Mouse (Mus musculus): ENCODE measurements around the gene Rnf126.

Gene Rnf126

DNA sequence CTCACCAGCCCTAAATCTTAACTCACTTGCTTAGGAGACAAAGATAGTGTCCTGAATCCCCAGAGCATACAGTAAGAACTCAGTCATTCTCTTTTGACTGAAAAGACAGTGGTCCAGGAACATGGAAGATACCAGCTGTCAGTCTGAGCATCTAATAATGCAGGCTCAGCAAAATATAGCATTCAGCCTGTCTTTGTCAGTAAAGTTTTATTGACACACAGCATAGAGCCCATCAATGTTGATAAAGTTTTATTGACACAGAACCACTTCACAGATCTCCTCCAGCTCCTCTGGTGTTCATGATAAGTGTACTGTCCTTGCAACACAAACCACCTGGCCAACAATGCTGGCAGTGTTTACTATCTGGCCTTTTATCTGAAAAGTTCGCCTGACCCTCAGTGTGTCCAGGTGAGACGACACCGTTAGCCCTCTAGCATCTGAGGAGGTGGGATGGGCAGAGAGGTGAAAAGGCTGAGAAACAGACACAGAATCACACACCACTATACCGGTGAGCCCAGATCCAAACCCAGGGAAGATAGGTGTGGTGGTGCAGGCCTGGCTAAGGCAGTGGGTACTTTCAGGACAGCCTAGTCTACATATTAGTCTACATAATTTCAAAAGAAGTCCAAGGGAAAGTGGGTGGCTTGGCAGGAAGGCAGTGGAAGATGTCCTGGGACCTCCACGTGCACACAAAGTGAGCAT lies 25.7 kb upstream of the Rnf126 start:
- DNase-seq (ENCODE audit: low spot score in 2 of 2): no peak

DNA sequence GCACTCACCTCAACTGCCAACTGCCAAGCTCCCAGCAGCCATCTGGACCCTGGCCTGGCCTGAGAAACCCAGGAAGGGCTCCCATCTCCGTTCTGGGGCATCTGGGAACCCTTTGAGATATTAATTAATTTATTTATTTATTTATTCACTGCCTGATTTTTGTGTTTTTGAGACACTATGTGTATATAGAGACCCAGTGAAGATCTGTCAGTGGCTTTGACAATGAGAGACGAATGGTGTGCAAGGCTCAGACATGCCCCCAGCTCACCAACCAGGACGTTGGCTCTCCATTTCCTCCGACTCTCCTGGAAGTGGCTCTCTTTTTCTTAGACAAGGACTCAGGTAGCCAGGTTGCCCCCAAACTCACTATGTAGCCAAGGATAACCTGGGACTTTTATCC lies 24.1 kb upstream of the Rnf126 start, which contains the start of gene Prss57:
Gene Prss57 (minus strand): TSS at position 101 of the 400 bp plus-strand sequence.
- no peak for DNase-seq (ENCODE audit: low spot score in 2 of 2)

DNA sequence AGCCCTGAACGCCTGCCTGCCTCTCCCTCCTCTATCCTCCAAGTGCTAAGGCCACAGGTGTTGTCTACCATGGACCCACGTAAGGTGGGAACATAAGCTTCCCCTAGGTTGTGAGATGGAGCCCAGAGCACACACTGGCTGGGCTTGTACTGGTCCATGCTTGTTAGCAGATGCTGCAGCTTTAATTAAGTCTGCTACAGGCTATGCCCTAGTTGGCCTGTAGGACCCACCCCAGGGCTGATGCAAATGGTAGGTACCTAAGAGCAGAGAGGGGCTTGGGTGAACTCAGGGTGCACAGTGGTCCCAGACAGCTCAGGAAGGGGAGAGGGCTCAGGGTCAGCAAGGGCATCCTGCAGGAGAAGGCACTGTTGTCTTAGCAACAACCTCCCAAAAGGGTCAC lies 22.8 kb upstream of the Rnf126 start:
- DNase-seq (ENCODE audit: low spot score in 2 of 2): no peak

DNA sequence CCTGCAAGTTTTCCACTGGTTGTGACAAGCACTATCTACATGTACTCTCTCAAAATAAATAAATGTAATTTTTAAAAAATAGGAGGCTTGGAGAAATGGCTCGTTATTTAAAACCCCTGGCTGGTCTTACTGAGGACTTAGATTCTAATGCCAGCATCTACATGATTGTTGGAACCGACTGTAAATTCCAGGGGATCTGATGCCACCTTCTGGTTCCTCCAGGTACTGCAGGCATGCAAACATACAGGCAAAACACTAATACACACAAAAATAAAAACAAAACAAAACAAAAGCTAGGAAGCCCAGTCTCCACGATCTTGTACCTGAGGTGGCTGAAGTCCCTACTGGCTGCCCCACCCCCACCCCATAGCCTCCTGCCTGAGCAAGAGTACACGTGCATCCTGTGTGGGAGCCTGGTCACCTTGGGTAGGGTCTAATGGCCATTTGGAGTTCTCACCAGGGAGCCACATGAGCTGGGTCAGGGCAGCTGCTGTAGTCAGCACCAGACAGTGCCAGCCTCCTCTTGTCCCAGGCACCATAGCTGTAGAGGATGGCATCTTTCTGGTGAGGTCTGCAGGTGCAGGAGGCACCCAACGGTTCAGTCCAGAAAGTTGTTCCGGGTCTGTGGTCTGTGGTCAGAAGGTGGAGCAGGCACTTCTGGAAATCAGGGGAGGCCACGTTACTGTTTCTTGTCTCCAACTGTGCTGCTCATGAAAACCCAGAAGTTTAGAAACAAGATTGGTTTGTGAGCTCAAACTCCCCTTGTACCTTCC lies 21.8 kb upstream of the Rnf126 start:
- DNase-seq (ENCODE audit: low spot score in 2 of 2): peak; percentile 82 to 89

DNA sequence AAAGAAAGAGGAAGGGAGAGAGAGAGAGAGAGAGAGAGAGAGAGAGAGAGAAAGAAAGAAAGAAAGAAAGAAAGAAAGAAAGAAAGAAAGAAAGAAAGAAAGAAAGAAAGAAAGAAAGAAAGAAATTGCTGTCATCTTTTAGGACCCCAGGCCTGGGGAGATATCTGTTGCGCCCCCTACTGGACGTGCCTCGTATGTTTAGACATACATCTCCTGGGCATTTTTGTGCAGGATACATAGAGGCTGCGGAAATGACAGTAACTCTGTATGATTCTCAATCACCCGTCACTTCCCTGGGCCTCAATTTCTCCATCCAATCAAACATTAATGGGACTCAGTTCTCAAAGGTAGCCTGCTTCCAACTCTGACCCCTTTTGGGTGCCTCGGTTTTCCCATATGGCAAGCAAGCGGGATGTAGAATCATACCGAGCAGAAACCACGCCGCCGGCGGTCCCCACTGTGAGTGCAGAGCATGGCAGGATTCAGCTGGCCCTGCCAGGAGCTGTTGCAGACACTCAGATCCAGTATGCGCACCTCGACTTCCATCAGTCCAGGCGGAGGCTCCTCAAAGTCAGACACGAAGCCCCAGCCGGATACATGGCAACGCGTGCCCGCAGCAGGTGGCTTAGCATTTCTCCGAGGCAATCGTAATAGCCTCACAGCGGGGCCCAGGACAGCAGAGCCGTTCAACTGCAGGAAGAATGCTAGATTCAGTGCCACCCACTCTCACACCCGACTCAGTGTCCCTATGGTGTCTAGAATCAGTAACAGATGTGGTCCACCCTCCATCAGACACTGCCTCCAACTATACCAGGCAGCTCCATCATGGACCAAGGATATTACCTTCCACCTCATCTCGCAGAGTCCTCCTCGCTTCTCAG lies 17.4 kb upstream of the Rnf126 start:
- DNase-seq (ENCODE audit: low spot score in 2 of 2): peak in 1 of 2 experiments; percentile 78

DNA sequence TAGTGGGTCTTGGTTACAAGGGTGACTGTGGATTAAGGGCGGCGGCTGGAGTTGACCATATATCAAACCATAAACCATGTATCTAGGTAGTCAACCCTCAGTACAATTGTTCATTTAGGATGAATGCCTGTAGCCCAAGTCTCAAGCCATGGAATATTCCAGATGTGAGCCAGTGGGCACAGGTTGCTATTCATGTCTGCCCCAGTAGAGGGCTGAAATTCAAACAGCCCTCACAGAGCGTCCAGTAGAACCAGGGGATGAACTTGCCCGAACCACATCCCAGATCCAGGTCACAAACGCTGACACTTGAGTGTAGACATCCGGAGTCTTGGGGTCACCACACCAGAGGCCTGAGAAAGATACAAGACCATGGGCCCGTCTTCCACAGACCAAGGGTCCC lies 16.3 kb upstream of the Rnf126 start:
- no peak for DNase-seq (ENCODE audit: low spot score in 2 of 2)

DNA sequence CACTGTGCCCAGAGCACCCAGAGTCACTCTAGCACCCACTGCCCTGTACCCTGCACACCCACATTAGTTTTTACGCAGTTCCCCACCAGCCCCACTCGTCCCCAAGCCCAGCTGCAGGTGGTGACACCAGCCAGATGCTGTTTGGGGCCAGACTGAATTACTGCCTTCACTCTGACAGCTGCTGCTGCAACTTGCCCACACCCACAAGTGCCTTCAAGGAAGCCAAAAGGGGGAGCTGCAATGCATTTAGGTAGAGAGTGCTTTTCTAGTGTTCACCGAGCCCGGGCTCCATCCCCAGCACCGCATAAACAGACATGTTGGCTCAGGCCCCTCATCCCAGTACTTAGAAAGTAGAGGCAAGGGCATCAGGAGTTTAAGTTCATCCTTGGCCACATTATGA lies 15.2 kb upstream of the Rnf126 start:
- no peak for DNase-seq (ENCODE audit: low spot score in 2 of 2)

DNA sequence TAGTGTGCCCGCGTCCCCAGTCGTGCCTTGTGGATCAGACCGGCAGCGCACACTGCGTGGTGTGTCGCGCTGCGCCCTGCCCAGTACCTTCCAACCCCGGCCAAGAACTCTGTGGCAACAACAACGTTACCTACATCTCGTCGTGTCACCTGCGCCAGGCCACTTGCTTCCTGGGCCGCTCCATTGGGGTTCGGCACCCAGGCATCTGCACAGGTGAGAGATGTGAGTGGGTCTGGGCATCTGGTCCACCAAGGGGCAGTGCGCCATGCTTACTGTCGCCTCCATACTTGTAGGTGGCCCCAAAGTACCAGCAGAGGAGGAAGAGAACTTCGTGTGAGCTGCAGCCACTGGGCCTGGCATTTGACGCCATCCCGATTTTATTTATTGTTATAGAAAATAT lies 14.4 kb upstream of the Rnf126 start:
- peak in 1 of 2 experiments; percentile 17 for DNase-seq (ENCODE audit: low spot score in 2 of 2)

DNA sequence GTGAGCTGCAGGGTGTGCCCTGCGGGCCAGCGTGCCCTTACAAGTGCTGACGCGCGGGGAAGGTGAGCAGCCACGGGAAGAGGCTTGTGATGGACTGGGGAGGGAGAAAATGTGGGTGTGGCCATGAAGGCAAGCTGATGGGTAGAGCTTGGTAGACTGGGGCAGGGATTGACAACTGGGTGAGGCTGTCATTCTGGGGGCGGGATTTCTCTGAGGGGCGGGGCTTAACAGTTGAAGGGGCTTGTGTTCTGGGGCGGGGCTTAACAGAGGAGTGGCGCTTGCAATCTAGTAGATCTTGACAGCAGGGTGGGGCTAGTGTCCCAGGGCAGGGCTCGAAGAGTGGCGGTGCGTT lies 13.9 kb upstream of the Rnf126 start:
- peak in 1 of 2 experiments; percentile 83 for DNase-seq (ENCODE audit: low spot score in 2 of 2)

DNA sequence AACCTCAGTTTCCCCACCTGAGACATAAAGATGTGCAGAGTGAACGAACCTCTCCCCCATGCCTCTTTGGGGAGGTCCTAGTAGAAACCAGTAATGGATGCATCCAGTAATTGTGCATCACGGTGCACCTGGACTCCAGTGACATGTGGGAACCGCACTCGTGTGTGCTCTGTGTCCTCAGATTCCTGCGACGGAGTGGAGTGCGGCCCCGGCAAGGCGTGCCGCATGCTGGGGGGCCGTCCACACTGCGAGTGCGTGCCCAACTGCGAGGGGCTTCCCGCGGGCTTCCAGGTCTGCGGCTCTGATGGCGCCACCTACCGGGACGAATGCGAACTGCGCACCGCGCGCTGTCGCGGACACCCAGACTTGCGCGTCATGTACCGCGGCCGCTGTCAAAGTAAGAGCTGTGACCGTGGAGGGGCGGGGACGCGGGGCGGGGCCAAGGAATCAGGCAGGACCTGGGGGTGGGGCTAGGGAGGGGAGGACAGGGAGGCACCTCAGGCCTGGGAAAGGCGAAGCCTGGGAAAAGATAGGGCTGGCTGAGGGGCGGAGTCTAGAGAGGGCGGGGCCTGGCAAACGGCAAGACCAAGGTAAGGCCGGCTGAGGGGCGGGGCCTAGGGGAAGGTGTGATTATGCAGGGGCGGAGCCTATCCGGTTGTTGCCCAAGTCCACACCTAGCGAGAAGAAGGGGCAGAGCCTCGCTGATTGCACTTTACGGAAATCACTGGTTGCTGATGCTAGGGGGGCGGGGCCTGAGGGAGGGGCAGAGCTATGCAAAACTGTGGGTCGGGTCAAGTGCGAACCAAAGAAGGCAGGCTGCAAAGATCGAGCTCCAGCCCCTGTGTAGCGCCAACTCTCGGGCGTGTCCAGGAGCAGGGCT lies 13.3 kb upstream of the Rnf126 start:
- DNase-seq (ENCODE audit: low spot score in 2 of 2): peak; percentile 89 to 95

DNA sequence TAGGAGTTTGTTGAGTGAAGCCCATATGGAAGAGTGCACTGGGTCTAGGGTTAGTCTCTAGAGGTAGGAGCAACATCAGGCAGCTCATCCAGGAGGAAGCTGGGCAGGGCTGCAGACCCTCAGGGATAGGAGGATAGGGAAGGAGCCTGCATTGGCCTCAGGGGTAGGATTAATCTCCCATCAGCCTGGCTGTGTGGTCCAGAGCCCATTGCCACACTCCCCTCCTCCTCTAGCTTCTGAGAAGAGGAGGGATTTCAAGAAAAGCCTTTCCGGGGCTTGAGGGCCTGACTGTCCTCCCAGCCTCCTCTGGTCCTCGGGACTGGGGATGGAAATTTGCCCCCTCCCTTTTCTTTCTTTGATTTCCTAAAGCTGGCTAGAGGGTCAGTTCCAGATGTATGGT lies 12.4 kb upstream of the Rnf126 start:
- DNase-seq (ENCODE audit: low spot score in 2 of 2): no peak

DNA sequence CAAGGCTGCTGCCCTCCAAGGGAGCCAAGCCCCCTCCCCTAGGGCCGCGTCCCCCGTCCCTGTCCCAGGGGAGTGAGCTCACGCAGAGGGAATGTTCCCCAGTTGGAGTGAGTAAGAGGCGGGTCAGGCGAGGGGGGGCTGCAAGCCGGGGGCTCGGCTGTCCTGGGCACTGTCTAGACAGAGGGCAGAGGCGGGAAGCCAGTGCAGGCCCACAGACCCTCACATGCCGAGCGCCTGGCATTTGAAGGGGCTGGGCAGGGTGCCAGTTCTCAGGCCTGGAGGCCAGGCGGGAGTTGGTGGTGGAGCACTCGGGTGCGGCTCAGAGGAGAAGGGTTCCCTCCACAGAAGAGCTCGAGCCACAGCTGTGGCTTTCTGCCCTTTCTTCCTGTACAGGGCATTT lies 11.3 kb upstream of the Rnf126 start:
- peak in 1 of 2 experiments; percentile 6 for DNase-seq (ENCODE audit: low spot score in 2 of 2)

DNA sequence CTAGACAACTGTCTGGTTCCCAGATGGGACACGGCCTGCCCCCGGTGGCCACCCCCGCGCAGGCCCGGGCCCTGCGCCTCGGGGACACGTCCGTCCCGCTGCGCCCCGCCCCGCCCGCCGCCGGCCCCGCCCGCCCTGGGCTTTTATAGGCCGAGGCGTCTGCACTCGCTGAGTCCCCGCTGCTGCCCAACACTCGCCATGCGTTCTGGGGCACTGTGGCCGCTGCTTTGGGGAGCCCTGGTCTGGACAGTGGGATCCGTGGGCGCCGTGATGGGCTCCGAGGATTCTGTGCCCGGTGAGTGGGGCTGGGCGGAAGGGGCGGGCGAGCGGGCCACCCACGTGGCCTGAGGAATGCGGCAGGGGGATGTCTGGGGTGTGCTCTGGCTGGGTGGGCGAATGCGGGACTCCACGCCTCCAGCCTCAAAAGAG lies 10.4 kb upstream of the Rnf126 start, which contains the start of gene Fstl3:
Gene Fstl3 (plus strand): TSS at position 170 of the 429 bp plus-strand sequence.
- DNase-seq (ENCODE audit: low spot score in 2 of 2): no peak

DNA sequence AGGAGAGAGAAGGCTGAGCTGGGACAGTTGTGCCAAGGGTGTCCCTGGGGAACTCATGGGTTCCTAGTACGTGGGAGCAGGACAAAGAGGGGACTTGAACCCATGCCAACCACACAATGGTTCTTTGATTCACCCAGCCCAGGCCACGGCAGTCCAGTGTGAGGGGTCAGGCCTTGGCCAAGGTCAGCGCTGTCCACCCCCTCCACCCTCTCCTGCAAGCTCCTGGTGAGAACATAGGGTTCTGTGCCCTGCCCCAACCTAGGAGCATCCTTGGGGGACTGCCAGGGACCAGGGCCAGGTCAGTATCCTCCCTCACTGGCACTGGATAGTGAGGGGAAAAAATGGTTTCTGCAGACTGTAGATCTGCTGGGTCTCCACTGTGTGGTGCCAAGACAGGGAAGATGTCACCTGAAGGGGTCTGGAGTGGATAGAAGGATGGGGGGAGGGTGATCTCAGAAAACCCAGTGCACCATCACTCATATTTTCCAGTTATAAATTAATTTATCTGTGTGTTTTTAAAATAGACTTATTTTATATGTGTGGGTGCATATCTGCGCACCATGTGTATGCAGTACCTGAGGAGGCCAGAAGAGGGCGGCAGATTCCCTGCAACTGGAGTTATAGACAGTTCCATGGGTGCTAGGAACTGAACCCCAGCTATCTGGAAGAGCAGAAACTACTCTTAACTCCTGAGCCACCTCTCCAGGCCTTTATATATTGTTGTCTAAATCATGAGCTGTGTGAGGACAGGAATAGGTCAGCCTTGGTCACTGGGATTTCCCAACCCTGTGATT lies 7.9 kb upstream of the Rnf126 start:
- DNase-seq (ENCODE audit: low spot score in 2 of 2): no peak

DNA sequence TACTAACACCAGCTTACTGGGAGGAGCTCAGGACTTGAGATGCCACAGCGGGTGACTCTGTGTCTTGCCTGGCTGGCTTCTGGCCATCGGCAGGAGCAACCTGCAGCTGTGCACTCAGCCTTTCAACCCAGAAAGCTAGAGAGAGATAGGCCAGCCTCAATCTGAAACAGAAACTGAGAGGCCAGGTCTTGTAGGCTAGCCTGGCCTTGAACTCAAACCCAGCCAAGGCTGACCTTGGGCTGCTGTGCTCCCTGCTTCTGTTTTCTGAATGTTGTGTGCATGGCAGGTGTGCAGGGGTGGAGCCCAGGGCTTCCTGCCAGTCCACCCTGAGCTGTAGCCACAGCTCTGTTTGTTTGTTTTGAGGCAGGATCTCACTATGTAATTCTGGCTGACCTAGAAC lies 6.5 kb upstream of the Rnf126 start:
- no peak for DNase-seq (ENCODE audit: low spot score in 2 of 2)

DNA sequence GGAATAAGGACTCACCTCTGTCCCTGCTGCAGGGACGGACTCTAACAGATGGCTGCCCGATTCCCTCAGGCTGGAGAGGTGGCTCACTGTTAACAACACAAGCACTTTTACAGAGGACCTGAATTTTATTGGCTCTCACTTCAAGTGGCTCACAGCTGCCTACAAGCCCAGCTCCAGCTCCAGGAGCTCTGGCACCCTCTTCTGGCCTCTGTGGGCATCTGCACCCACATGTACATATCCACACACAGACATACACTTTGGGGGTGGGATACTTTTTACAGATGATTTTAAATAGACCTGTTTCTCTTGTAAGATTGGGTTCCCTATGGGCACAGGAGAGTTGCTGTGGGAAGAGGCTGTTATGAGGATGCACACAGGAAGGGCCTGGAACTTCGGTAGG lies 5.6 kb upstream of the Rnf126 start:
- DNase-seq (ENCODE audit: low spot score in 2 of 2): no peak

DNA sequence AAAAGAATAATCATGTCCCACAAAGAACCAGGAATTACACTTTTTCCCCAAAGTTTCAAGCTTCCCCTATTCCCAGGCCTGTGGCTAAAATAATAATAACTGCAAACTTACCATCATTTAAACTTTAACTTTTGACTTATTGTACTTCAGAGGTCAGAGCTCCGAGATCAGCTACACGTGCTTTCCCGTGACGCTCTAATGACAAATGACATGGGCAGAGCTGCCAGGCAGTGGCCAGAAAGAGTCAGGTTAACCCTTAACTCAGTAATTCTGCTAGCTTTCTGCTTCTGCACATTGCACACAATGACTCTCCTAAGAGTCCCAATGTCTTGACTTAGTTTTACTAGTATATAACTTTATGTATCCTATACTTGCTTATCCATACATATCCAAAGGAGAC lies 2.6 kb upstream of the Rnf126 start:
- DNase-seq (ENCODE audit: low spot score in 2 of 2): no peak

DNA sequence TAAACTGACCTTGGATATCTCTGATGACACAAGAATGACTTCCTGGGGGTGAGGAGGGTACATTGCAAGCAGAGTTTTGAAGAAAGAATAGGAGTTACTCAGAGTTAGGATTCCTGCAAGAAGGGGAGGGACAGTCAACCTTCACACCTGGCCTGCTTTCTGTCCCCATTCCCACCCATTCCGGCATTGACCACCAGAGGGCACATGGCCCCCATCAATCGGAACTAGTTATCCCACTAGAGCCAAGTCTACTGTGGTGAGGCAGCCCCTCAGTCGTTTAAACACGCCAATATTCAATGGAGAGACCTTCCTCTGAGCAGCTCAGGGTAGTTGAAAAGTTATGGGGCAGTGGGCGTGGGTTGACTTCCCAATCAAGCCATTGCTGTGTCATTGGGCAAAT lies 1.6 kb upstream of the Rnf126 start:
- peak; percentile 62 to 80 for DNase-seq (ENCODE audit: low spot score in 2 of 2)

DNA sequence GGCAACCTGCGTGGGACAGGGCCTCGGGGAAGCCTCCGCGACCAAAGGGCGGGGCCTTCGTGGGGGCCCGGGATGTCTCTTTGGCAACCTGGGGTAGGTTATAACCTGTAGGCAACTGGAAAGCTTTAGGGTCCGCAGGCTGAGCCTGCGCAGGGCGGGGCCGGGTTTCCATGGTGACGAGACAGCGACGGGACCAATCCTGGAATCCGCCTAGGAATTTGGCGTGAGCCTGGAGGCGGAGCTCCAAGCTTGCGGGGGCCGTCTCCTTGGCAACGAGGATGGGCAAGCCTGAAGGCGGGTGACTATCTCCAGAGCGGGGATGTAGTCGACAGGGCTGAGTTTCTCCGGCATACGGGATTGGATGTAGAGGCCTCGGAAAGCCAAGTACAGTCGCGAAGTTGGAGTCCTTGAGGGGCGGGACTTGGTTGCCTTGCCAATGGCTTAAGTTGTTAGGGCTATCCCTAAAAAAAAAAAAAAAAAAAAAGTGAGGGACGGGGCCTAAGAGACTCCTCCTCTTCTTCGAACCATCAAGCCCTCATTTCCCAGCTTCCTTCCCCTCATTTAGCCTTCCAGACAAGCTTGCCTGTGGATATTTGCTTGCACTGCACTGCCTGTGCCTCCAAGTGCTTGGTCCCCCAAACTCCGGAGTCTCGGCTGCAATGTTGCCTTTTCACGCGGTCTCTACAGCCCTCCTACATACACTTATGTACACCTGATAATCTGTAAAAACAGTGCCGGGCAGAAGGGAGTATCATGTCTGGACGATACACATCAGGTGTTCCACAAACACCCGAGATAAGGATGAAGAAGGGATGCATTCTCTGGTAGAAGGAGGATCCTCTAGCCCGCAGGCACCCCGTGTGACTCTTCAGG lies 856 bp upstream of the Rnf126 start:
- DNase-seq (ENCODE audit: low spot score in 2 of 2): peak; percentile 72 to 85

Measured in spleen, postnatal 10 days (tissue).